Mouse (Mus musculus) stomach, embryonic 15.5 days (tissue): ENCODE measurements at regions not wholly inside any gene's neighbourhood (a gene's known extent, or its start where the extent isn't known, plus 50 kb on each side); places are given as distances from the start of the nearest gene placed in this dataset.

Experiments used
- ATAC-seq: fragments of 200-750 bp; cut with Nextera tagmentation; 2 replicates; pipeline ENCODE4 v1.8.0; 2017; ENCODE audit warnings: low read depth, moderate number of reproducible peaks, moderate TSS enrichment; ENCODE audit not compliant: insufficient read depth, low FRiP score
- H3K27ac ChIP-seq: fragments of 300-500 bp; sonication (generic); 2 replicates; pipeline ENCODE4 v1.5.1; 2015; ENCODE audit warnings: mild to moderate bottlenecking, inconsistent platforms
- H3K27me3 ChIP-seq: fragments of 300-500 bp; sonication (generic); replicated peaks from 2 replicates; pipeline ENCODE4 v1.6.1; 2015; ENCODE audit warnings: inconsistent platforms
- H3K36me3 ChIP-seq: fragments of 300-500 bp; sonication (generic); 2 replicates; pipeline ENCODE4 v1.6.1; 2015; ENCODE audit warnings: inconsistent platforms
- H3K4me1 ChIP-seq: fragments of 300-500 bp; sonication (generic); 2 replicates; pipeline ENCODE4 v1.6.1; 2015; ENCODE audit warnings: inconsistent platforms
- H3K4me2 ChIP-seq: fragments of 300-500 bp; sonication (generic); 2 replicates; pipeline ENCODE4 v1.6.1; 2015; ENCODE audit warnings: mild to moderate bottlenecking, inconsistent platforms
- H3K4me3 ChIP-seq: fragments of 300-500 bp; sonication (generic); replicated peaks from 2 replicates; pipeline ENCODE4 v1.5.1; 2015; ENCODE audit warnings: inconsistent platforms
- H3K9ac ChIP-seq: fragments of 300-500 bp; sonication (generic); 2 replicates; pipeline ENCODE4 v1.6.1; 2015; ENCODE audit warnings: inconsistent platforms
- H3K9me3 ChIP-seq: fragments of 300-500 bp; sonication (generic); 2 replicates; pipeline ENCODE4 v1.6.1; 2016; ENCODE audit warnings: inconsistent platforms
- WGBS: fragments of 180-500 bp; shearing (Covaris S2); methylation state at CpG from one replicate; pipeline ENCODE4 v1.1.7; 2015; 5-methylcytosine and 5-hydroxymethylcytosine counted together

DNA sequence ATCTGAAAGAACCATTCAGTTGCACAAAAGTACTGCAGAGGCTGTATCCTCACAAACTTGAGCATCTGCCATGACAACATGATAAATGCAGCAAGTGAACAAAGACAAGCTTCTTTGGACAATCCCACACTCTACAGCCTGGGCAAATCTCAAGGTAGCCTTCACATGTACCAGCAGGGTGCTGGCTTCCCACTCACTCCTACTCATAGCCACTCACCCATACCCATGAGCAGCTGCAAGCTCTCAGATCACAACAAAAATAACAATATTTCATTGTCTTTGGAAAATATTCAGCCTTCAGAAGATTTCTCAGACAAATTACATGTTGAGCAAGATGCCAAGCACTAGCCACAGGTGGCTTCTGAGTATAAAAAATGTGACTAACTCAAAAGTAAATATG is 689.3 kb downstream of the Cypt12 start:
- Histone ChIP-seq H3K9ac (no peak overlapping the region), H3K27ac (no peak overlapping the region), H3K4me1 (no peaks in the 10 kb centered on the region), H3K36me3 (no peaks in the 10 kb centered on the region), H3K4me3 (no peak overlapping the region), H3K4me2 (no peak overlapping the region), H3K27me3 (no peaks in the 10 kb centered on the region), H3K9me3 (no peaks in the 10 kb centered on the region)
- no peak for ATAC-seq

- no peak overlapping the region for H3K4me3 ChIP-seq
- no peaks in the 10 kb centered on the region for H3K27me3 ChIP-seq
- H3K9me3 ChIP-seq: no peaks in the 10 kb centered on the region
- WGBS: 83% methylated on average over 5 of the region's 5 CpGs
- no peaks in the 10 kb centered on the region for H3K4me1 ChIP-seq
- H3K36me3 ChIP-seq: no peaks in the 10 kb centered on the region
- ATAC-seq: no peak
- H3K9ac ChIP-seq: no peak overlapping the region
- no peak overlapping the region for H3K27ac ChIP-seq
- no peak overlapping the region for H3K4me2 ChIP-seq
Observed at GRCm38 (mm10) chr3:18640286-18640685, 692.1 kb downstream of the Cypt12 start.

- no peaks in the 10 kb centered on the region for H3K36me3 ChIP-seq
- no peak overlapping the region for H3K4me3 ChIP-seq
- no peak overlapping the region for H3K27ac ChIP-seq
- H3K4me1 ChIP-seq: no peaks in the 10 kb centered on the region
- no peak overlapping the region for H3K9ac ChIP-seq
- H3K9me3 ChIP-seq: no peaks in the 10 kb centered on the region
- H3K4me2 ChIP-seq: no peak overlapping the region
- 68% methylated on average over 1 of the region's 1 CpGs for WGBS
- H3K27me3 ChIP-seq: no peaks in the 10 kb centered on the region
- ATAC-seq: no peak
Observed at GRCm38 (mm10) chr3:18641688-18642087, 693.5 kb downstream of the Cypt12 start.

DNA sequence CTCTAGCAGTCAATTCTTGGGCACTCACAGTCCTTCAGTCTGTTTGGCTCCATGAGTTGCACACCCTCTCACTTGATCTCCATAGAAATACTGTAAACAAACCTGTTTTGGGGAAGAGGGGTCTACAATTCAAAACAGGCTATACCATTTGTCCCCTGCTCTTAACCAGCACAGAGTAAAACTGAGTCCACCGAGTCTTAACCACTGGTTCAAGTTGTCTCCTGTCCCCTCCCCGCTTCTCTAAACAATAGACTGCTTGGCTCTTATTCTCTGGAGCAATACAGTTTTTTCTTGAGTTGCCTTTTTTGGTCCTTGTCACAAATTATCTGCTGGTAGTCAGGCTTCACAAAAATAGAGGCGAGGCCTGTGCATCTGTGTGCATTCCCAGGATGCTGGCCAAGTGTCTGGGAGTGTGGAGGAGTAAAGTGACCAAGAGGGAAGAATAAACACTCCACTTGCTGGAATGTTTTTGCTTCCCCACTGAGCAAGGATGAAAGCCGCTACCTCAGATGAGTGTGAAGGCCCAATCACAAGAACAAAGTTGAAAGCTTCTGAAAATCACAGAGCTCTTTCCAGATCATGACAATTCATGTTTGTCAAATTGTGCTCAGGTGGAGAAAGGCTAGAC is 695.3 kb downstream of the Cypt12 start:
- Histone ChIP-seq H3K27me3 (no peaks in the 10 kb centered on the region), H3K36me3 (no peaks in the 10 kb centered on the region), H3K27ac (no peak overlapping the region), H3K9ac (no peak overlapping the region), H3K4me1 (no peaks in the 10 kb centered on the region), H3K9me3 (no peaks in the 10 kb centered on the region), H3K4me3 (no peak overlapping the region), H3K4me2 (no peak overlapping the region)
- no peak for ATAC-seq
- 58% methylated on average over 4 of the region's 4 CpGs for WGBS

GRCm38 (mm10) chr3:18645481-18645880 is 697.3 kb downstream of the Cypt12 start:
- no peak overlapping the region for H3K4me3 ChIP-seq
- no peak overlapping the region for H3K27ac ChIP-seq
- no peak overlapping the region for H3K9ac ChIP-seq
- no peaks in the 10 kb centered on the region for H3K27me3 ChIP-seq
- ATAC-seq: no peak
- no peaks in the 10 kb centered on the region for H3K36me3 ChIP-seq
- H3K9me3 ChIP-seq: no peaks in the 10 kb centered on the region
- no peaks in the 10 kb centered on the region for H3K4me1 ChIP-seq
- 72% methylated on average over 7 of the region's 7 CpGs for WGBS
- H3K4me2 ChIP-seq: no peak overlapping the region

DNA sequence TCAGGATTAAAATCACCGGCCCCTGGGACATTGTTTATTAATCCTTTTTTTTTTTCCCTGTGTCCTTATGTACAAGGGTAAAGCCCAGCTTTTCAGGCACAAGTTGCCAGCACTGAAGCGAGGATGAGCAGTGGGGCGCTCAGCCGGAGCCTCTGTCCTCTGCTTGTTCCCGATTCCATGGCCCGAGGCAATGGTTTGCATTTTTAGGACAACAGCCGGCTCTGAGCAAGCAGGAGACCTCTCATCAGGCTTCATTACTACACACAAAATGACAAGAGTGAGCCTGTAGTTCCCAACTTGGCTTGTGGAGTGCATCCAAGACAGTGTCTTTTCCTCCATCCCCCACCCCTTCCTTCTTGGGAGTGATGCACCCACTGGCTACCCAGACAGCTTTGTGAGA is 697.7 kb downstream of the Cypt12 start:
- no peaks in the 10 kb centered on the region for H3K9me3 ChIP-seq
- whole genome bisulfite sequencing: 77% methylated on average over 7 of the region's 7 CpGs
- no peak overlapping the region for H3K4me2 ChIP-seq
- H3K27ac ChIP-seq: no peak overlapping the region
- H3K4me1 ChIP-seq: no peaks in the 10 kb centered on the region
- ATAC-seq: no peak
- no peaks in the 10 kb centered on the region for H3K36me3 ChIP-seq
- no peak overlapping the region for H3K4me3 ChIP-seq
- H3K27me3 ChIP-seq: no peaks in the 10 kb centered on the region
- H3K9ac ChIP-seq: no peak overlapping the region

DNA sequence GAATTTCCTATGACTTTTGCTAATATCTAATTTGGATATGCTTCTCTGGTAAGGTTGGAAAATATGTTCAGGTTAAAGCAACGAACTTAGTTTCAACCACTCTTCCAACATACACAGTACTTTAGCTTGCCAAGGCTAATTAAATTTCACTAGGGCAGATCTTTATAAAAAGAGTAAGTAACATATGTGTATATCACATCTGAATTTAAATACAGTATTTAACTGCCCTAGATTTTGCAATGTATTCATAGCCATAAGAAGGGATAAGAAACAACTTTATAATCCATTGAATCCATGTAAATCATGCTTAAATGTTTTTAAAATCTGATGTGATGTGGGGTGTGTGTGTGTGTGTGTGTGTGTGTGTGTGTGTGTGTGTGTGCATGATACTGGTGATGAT is 705.3 kb downstream of the Cypt12 start:
- no peak overlapping the region for H3K9ac ChIP-seq
- H3K27me3 ChIP-seq: no peaks in the 10 kb centered on the region
- no peaks in the 10 kb centered on the region for H3K36me3 ChIP-seq
- no peak overlapping the region for H3K4me2 ChIP-seq
- no peak overlapping the region for H3K27ac ChIP-seq
- no peaks in the 10 kb centered on the region for H3K9me3 ChIP-seq
- H3K4me3 ChIP-seq: no peak overlapping the region
- H3K4me1 ChIP-seq: no peaks in the 10 kb centered on the region
- no peak for ATAC-seq
- 78% methylated on average over 1 of the region's 1 CpGs for WGBS

GRCm38 (mm10) chr3:18665738-18666137 is 717.5 kb downstream of the Cypt12 start:
- no peak overlapping the region for H3K4me3 ChIP-seq
- no peaks in the 10 kb centered on the region for H3K9me3 ChIP-seq
- H3K27ac ChIP-seq: no peak overlapping the region
- H3K27me3 ChIP-seq: no peaks in the 10 kb centered on the region
- WGBS: 59% methylated on average over 2 of the region's 2 CpGs
- H3K4me2 ChIP-seq: no peak overlapping the region
- ATAC-seq: no peak
- no peaks in the 10 kb centered on the region for H3K36me3 ChIP-seq
- H3K4me1 ChIP-seq: no peaks in the 10 kb centered on the region
- no peak overlapping the region for H3K9ac ChIP-seq

DNA sequence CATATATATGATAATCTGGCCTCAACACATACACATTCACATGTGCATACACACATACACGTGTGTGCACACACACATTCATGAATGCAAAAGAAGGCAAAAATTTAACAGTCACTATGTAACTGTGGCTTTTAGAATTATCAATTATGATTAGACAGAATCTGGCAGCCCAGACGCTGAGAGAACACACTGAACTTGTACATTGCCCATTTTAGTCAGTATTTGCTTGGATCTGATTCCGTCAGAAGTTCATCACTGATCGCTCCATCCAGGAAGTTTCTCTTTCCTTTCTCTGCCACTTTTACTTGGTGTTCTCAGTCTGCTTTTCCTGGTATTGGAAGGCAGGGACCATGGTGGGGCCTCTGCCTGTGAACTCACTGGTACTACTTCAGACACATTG is 719.5 kb downstream of the Cypt12 start:
- 88% methylated on average over 4 of the region's 4 CpGs for WGBS
- Histone ChIP-seq H3K4me1 (no peaks in the 10 kb centered on the region), H3K9ac (no peak overlapping the region), H3K9me3 (no peaks in the 10 kb centered on the region), H3K36me3 (no peaks in the 10 kb centered on the region), H3K27ac (no peak overlapping the region), H3K4me2 (no peak overlapping the region), H3K4me3 (no peak overlapping the region), H3K27me3 (no peaks in the 10 kb centered on the region)
- ATAC-seq: no peak

DNA sequence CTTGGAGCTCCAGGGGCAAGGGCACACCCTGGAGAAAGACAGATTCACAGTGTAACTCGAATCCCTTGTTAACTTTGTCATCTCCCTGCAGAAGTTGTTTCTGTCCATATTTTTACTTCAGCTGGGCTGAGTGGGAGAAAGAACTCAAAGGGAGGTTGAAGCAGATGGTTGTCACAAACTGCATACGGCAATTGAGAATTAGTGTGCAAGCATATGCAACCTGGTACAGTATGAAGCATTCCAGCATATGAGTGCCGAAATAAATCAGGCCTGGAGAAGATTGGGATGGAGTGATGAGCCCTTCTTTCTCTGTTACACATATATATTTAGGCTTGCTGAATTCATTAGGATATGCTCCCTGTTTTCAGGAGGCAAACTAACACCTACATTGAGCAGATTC is 720.7 kb downstream of the Cypt12 start:
- no peak for ATAC-seq
- Histone ChIP-seq H3K27me3 (no peaks in the 10 kb centered on the region), H3K4me2 (no peak overlapping the region), H3K27ac (no peak overlapping the region), H3K4me3 (no peak overlapping the region), H3K4me1 (no peaks in the 10 kb centered on the region), H3K9ac (no peak overlapping the region), H3K36me3 (no peaks in the 10 kb centered on the region), H3K9me3 (no peaks in the 10 kb centered on the region)
- 67% methylated on average over 3 of the region's 3 CpGs for WGBS

DNA sequence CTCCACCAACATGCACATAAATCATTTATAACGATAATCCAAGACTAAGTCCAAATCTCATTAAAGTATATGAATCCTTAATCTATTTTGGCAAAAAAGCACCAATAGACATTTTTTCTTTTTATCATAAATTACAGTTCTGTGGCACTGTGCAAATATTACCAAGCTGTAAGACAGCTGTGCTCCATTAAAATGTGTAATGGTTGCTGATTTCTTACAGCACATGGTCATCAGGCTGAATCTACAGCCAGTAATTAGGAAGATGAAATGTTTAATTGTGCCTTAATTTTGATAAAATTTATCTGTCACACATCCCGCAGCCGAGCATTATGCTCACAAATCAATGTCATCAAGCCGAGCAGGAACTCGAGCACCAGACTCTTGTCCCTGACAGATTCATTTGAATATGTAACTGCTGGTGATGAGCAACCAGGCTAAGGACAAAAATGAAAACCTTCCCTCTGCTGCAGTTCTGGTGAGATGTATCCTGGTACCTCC is 722.0 kb downstream of the Cypt12 start:
- Histone ChIP-seq H3K4me1 (no peaks in the 10 kb centered on the region), H3K27me3 (no peaks in the 10 kb centered on the region), H3K4me2 (no peak overlapping the region), H3K9me3 (no peaks in the 10 kb centered on the region), H3K9ac (no peak overlapping the region), H3K36me3 (no peaks in the 10 kb centered on the region), H3K4me3 (no peak overlapping the region), H3K27ac (no peak overlapping the region)
- 58% methylated on average over 5 of the region's 5 CpGs for WGBS
- no peak for ATAC-seq

DNA sequence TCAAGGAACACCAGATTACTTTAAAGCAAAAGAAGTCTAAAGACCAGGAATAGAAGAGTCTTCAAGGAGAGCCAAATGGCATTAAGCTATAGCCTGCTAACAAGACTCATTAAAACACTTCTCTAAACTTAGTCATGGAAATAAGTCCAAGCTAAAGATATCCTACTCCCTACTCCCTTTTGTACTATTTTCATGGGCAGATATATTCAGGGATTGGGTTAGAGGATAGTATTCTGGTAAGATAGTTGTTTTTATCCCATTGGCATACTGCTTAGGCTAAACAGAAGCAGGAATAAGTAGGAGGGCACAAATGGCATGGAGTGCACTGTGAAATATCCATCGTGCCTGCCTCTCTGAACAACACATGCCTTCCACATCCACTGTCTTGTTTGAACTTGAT is 723.5 kb downstream of the Cypt12 start:
- Histone ChIP-seq H3K27me3 (no peaks in the 10 kb centered on the region), H3K4me3 (no peak overlapping the region), H3K9me3 (no peaks in the 10 kb centered on the region), H3K36me3 (no peaks in the 10 kb centered on the region), H3K4me2 (no peak overlapping the region), H3K4me1 (no peaks in the 10 kb centered on the region), H3K27ac (no peak overlapping the region), H3K9ac (no peak overlapping the region)
- no peak for ATAC-seq
- WGBS: 70% methylated on average over 1 of the region's 1 CpGs
